Mouse (Mus musculus) cerebellum, adult 8-10 months (tissue): Measurements from ENCODE around the gene Fga.

Source experiments
- DNase-seq: peaks from one replicate; pipeline ENCODE4 v3.0.0; 2022

The Fga gene

DNA sequence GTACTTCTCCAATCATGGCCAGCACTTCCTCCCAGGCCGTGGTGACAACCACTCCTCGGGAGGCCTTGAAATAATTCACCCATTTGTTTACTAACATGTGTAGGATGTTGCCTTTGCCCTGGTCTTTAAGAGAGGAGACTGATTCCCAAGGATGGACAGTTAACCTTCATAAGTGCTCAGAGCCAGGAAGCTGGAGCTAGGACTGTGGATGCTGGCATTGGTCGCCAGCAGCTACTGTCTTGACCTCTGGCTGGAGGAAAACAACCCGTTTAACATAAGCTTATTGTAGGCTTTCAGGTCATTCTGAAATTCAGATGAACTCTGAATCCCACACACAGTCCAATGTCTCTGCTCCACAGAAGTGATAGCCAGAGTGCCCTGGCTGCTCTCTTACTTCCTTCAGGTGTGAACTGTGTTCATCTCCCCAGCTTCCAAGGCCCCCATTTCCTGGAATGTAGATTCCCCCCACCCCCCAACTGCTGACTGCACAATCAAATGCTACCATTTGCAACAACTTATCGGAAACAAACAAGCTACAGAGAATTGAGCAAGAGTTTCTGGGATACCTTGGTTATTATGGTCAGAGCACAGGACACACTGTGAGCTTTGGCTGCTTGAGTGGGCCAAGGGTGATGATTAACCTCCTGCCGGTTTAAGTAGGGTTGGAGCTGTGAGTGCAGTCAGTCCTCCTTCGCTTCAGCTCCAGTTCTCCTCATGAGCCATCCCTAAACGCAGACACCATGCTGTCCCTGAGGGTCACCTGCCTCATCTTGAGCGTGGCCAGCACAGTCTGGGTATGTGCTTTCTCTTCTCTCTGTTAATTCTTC, at the start of gene Fga:
Fga (plus strand) TSS at position 602 of the 827 bp plus-strand sequence.
- no peak for DNase-seq

DNA sequence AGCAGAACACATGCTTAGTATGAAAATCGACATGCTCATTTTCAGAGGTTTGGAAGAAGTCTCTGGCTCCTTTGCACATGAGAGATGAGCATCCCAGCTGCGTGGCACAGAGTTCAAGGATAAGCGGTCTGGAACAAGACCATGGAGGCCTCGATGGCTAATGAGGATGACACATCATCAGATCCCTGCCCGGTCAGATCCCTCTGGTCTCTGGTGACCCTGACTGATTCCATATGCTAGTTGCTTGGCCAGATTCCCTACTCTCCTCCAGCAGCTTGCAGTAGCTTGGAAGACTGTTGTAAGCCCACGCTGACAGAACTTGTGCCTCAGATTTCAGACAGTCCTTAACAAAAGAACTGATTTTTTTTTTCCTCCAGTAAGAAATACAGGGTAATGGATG, 45.1 kb upstream of the Fga start:
- peak; percentile 6 for DNase-seq

DNA sequence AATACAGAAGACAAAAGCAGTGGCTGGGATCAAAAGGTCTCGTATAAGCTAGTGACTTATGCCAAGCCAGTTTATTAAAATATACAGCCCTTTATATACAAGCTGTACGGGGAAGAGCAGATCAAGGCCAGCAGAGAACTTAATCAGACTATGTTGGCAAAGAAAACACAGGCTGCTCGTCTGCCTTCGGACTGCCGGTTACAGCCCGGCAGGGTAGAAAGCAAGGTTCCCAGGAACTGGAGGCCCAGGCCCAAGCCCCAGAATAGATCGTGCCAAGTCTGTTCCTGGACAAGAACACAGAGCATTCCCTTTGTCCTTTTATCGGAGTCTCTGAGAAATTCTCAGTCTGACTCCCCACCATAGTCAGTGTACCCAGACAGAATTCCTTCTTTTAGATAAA, 44.0 kb upstream of the Fga start:
- no peak for DNase-seq

DNA sequence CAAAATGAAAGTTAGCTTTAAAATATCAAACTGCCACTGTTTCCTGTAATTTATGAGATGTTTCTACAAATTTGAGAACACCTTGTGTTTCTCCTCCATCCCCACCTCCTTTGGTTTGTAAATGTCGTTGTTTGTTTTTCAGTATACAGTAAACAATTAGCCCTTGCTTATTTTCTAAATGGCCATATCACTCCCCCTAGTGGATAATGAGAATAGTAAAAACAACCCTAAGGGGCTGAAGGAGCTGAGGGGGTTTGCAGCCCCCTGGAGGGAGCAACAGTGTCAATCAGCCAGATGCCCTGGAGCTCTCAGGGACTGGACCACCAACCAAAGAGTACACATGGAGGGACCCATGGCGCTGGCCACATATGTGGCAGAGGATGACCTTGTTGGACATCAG, 41.0 kb upstream of the Fga start:
- no peak for DNase-seq

DNA sequence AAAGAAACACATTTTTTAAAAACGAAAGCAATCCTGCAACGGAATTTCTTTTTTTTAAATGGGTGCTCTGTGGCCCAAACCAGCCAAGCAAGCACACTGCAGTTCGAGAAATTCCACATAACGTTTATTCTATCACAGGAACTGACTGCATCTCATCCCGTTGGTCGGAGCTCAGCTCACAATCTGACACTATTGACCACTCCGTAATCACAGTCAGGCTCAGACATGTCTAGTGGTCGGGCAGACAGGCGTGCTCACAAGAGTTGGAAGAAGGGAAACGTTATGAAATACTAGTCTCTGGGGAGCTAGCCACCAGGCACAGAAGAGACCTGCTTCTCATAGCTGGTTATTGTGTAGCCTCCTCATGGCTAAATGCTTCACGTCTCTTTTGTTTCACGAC, 33.9 kb upstream of the Fga start:
- no peak for DNase-seq

DNA sequence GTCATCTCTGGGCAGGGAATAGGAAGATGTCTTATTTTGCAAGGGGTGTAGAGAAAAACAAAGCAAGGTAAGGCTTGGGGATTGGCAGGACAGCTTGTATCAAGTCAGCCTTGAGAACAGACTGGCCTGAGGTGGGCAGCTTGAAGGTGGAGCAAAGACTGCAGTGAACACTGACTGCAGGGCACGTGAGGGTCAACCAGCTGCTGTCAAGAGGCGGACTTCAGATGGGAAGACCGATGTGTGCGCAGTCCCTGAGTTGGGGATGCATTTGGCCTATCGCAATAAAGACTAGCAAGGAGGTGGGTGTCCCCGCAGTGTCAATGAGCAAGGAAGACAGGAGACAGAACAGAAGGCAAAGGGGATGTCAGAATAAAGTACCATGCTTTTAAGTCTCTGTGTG, 32.9 kb upstream of the Fga start:
- DNase-seq = no peak

DNA sequence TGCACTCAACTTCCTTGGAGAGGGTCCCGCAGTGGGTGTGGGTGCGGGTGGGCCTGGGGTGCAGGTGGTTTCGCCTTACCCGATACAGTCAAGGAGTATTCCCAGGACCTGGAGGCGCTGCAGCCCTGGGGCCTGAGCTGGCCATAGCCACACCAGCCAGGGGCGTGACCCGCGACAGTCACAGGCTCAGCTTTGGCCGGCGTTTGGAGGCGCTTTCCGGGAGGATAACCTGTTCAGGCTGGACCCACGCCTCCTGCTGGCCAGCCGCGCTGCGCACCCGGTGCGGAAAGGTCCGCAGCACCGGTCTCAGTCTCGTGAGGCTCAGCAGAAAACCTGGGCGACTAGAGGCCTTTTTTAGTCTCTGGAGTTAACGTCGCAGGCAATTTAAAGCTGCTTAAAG, 30.5 kb upstream of the Fga start:
- DNase-seq = no peak

DNA sequence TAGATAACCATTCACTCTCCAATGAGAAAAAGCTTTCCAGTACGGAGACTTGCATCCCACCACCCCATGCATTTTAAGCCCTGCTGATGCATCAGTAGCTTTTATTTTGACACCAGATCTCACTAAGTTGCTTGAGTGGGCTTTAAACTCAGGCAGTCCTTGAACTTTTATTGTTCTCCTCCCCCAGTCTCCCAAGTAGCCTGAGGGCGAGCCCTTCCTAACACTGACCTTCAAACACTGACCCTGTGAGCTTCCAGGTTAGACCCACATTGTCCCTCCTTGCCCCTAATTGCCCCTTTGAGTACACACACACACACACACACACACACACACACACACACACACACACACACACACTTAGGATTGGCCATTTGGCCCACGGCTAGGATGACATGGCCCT, 29.2 kb upstream of the Fga start:
- DNase-seq = no peak

DNA sequence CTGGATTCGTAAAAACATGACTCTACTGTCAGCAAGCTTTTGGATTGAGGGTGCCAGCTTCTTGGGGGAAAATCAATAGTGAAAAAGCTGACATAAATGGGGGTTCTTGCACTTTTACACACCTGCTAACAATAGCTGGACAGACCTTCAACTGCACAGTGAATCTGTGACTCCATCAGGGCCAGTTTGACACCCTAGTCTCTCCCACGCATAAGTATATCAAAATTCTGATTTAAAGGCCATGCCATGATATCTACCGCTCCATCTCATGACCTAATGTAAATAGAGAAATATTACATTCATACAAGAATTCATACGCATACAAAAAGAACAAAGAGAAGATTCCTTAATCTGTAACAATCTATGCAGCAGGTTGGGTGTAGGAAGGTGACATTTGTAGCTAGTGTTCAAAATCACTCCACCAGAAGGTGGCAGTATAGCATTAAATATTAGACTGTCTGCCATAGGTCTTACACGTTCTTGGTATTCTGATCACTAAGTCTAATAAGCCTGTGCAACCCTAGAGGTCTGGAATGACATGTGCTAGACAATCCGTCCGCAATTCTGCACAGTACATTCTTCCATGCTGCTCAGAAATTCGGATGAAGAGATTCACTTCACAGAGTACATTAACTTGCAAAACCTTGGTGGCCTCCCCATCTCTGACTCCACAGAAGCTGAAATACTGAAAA, 27.0 kb upstream of the Fga start:
- peak; percentile 38 for DNase-seq

DNA sequence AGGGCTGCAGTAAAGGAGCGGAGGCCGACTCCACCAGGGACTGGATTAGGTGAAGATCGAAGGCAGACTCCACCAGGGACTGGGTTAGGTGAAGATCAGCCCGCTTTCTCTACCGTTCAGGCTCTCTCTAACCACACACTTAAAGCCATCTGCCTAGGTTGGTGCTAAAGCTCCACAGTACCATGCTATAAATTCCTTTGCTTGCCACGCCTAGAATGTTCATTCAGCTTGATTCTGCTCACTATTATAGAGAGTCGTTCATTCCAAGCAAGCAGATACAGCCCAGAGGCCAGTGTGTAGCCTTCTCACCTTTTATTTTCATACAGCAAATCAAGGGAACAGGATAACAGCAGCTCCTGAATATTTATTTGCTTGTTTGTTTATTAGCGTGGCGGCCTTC, 25.9 kb upstream of the Fga start:
- DNase-seq = no peak

DNA sequence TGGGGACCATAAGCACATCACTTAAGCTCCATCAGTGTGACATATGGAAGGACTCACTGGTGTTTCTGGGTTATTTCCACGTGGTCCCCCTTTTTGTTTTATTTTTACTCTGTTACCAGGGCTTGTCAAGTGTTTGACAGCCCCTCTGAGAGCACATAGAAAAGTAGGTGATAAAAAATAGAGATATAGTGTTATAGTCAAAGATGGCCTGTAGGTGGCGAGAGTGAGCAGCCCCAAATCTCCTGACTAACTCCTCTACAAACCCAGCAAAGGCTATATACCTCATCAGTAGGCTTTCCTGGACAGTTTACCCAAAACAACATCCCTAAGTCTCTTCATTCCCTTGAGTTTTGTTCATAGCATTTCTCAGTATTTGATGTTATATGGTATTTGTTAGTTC, 23.7 kb upstream of the Fga start:
- peak; percentile 27 for DNase-seq

DNA sequence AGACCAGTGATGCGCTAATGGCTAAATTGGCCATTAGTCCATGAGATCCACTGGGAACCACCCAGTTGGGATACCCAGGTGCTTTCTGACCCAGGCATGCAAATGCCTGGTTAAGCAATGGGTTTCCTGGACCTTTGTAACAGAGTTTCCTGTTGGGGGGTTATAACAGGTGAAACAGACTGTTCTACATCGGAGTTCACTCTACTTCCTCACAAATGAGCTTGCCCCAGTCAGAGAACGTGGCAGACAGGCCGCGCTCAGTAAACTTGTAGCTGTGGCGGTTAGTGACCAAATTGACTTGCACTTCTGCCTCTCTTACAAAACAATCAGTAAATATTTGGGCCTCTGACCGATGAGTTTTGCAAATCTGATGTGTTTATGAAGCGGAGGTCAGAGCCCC, 22.8 kb upstream of the Fga start:
- no peak for DNase-seq

DNA sequence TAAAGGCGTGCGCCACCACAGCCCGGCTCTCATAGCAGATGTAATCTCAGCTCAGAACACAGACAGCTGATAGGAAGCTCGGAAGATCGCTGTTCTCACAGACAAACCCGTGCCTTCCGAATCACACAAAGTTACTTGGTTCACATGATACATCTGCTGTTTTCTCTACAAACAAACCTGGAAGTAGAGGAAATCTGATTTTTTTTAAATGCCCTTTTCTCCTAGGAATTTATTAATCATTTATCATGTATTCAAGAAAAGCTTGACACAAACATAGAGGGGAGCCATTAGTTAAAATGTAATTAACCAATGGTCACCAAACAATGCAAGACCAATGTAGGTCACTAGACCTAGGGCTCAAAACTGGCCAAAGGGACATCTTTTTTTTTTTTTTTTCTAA, 21.1 kb upstream of the Fga start:
- no peak for DNase-seq

DNA sequence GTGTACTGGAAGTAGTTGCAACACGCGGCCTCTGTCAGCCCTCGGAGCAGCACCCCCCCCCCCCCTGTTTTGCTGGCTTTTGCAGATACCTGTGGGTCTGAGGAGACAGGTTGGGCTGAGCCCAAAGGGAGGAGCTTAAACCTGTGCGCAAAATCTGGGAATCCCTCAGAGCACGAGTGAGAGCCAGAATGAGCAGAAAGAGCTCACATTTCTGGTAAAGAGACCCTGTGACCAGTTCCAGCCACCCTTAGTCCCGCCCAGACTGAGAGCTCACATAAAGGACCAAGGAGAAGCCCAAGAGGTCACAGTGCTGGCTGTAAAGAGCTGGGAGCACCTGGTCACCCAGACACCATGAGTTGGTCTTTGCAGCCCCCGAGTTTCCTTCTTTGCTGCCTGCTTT, 18.3 kb upstream of the Fga start, which contains the start of gene Fgg:
Fgg (plus strand) TSS at position 168 of the 400 bp plus-strand sequence.
- DNase-seq = no peak

DNA sequence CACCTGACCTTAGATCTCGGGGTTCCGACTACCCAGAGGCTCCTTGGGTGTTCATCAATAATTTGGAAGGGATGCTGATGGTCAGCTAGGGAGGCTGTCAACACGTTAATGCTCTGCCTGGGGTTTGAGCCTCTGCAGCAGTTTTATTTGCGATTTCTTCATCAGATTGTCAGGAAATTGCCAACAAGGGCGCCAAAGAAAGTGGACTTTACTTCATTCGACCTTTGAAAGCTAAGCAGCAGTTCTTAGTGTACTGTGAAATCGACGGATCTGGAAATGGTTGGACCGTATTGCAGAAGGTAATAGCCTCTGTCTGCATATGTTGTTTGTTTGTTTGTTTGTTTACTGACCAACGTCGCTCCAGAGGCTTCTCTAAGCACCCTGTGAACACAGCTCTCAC, 15.6 kb upstream of the Fga start:
- DNase-seq = no peak

DNA sequence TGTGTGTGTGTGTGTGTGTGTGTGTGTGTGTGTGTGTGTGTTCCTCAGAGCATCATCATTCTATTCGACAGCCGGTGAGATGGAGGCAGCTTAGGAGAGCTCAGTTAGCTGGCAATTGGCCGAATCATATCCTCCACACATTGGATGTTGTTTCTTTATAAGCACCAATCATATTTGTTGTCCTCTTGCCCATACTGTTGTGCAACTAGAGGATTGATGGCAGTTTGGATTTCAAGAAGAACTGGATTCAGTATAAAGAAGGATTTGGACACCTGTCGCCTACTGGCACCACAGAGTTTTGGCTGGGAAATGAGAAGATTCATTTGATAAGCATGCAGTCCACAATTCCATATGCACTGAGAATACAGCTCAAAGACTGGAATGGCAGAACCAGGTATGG, 14.7 kb upstream of the Fga start:
- DNase-seq = no peak

DNA sequence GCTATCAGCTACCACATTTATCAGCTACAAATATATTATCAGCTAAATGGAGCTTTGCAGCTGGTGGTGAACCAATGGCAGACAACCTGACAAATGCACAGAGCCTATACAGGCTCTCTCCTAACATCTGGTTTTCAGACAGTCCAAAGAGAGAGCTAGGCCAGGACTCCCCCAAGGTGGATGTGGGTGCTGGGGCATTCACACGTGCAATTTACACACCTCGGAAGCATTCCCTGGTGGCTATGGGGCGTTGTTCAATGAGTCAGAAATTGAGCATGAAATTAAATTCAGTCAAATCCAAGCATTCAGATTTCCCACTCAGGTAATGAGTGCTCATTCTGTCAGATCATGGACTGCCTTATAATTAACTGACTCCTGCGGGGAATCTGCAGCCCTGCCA, 14.3 kb upstream of the Fga start:
- DNase-seq = no peak

DNA sequence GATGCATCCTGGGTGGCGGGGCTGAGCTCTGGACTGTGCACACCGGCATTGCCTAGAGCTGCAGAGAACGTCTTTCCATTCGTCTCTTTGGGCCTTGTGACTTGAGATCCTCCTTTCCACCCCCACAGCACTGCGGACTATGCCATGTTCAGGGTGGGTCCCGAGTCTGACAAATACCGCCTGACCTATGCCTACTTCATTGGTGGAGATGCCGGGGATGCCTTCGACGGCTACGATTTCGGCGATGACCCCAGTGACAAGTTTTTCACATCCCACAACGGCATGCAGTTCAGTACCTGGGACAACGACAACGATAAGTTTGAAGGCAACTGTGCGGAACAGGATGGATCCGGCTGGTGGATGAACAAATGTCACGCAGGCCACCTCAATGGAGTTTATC, 13.2 kb upstream of the Fga start:
- no peak for DNase-seq

DNA sequence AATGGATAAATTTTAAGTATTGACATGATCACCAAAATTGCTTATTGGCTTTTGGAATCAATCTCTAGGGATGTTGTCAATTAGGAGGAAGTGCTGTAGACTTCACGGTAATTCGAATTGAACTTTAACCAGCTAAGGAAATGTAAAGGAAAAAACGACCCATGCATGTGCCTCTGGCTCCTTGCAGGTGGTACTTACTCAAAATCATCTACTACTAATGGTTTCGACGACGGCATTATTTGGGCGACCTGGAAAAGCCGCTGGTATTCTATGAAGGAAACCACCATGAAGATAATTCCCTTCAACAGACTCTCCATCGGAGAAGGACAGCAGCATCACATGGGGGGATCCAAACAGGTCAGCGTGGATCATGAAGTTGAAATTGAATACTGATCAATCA, 11.9 kb upstream of the Fga start:
- DNase-seq = no peak

DNA sequence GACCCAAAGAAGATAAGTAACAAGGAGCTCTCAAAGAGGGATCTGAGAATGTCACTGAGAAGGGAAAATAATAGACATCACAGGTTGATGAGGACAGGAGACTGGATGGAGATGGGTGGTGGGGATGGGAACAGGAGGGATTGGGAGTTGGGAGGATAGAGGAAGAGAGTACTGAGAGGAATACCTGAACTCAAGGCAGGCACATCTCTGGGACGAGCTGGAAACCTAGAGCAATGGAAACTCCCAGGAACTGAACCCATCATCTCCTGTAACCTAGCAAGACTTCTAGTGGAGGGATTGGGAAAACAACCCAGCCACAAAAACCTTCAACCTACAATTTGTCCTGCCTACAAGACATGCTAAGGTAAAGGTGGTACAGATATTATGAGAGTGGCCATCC, 9.6 kb upstream of the Fga start:
- DNase-seq = no peak

DNA sequence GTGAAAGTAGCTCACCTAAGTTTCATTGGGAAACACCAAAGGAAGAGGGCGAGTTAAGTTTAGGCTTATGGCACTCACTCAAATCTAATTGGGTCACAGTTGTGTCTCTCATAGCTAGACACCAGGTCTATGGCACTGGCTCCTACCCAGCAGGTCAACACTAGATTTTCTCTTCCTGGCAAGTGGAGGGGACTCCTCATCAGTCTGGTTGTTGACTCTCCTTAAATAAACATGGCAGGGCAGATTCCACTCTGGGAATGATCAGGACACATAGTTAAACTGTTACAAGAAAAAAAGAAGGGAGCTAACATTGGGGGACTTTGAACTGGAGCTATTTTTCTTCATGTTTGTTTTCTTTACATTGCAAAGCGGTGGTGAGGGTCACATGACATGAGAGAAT, 5.5 kb upstream of the Fga start:
- DNase-seq = no peak

DNA sequence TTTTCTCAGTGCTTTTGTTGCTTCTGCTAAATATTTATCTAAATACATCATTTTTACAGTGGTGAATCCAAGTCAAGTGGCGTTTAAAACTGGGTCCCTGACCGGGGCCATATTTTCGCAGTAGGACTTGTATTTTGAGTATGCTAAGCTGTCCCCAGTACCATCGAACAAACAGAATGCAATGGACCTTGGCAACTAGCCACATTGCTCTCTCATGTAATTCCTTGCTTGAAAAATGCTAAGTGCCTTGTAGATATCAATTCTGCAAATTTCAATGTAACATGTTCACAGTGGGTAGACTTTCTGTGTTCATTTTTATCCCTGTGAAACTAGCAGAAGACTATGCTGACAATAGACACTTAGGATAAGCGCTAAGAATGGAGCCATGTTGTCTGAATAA, 4.7 kb upstream of the Fga start:
- DNase-seq = no peak

DNA sequence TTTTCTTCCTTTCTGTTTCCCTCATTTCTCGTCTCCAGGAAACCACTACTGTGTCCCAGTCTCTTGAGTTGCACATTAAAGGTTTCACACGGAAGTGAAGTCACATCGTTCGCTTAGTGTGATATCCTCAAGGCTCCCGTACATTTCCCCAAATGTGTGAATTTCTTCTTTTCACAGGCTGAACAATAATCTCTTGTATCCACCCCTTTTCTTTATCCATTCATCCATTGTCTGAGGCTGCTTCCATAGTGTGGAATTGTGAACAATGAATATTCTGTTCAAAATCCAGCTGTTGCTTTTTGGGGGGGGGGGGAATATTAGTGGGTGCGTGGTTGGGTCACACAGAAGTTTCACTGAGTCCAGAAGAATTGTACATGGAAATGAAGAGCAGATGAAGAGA, 840 bp upstream of the Fga start:
- DNase-seq = no peak

DNA sequence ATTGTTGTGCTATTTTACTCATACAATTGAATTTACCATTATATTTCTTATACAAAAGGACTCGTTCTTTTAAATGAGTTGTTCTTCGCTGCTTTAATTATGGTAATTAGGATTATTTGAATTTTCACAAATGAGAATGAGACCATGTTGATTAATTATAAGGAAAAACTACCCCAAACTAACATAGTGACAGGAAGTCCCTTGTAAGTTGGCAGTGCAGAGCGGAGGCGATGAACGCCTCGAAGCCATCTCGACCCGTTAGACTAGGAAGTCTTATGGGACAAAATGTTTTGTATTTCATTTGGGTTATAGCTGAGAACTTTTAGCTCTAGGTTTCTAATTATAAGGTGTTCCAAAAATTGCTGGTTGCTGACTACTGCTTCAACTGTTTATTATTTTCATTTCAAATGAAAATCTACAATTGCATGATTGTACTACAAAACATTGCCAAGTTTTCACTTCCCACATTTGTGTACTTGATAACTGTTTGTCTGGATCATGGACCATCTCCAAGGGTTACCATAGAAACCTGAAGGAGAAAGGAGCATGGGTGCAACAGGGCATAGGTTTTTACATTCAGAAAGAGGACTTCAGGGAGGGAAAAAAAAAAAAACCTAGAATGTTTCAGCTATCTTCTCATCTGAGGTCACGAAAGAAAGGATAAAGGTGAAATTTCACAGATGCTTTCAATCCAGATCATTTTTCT, 1.8 kb downstream of the Fga start:
- DNase-seq = no peak
